Mouse (Mus musculus): ENCODE results near the gene Ggnbp2. TPM values are rescaled to one million over a fixed set of nuclear protein-coding genes. Genes with fewer than 3 reads are reported as not detected.
A peak's percentile ranks its signal among the peaks of the same experiment; 100 is the strongest.

The Ggnbp2 gene
- total RNA-seq (2022) = 10 to 100 TPM; 76.1 to 91.6 (median 86.8) TPM

GRCm38 (mm10) chr11:84870337-84871043 is at the start of gene Ggnbp2:
Ggnbp2 (minus strand) TSS chr11:84870817.
- peak; percentile 91 for DNase-seq

- DNase-seq = no peak
These were observed 49.3 kb upstream of the Ggnbp2 start for GRCm38 (mm10) chr11:84919951-84920350.

- no peak for DNase-seq
These were observed 48.7 kb upstream of the Ggnbp2 start for GRCm38 (mm10) chr11:84919276-84919675.

- peak; percentile 48 for DNase-seq
These were observed 47.8 kb upstream of the Ggnbp2 start for GRCm38 (mm10) chr11:84918425-84918824.

GRCm38 (mm10) chr11:84916703-84917300 is 46.2 kb upstream of the Ggnbp2 start:
- DNase-seq = no peak

GRCm38 (mm10) chr11:84916053-84916702 is 45.6 kb upstream of the Ggnbp2 start, which contains the start of gene Znhit3:
Znhit3 (minus strand) TSS chr11:84916366.
- peak; percentile 75 for DNase-seq

GRCm38 (mm10) chr11:84914673-84915072 is 44.1 kb upstream of the Ggnbp2 start:
- no peak for DNase-seq

GRCm38 (mm10) chr11:84910411-84910810 is 39.8 kb upstream of the Ggnbp2 start:
- DNase-seq = no peak

GRCm38 (mm10) chr11:84908480-84908879 is 37.9 kb upstream of the Ggnbp2 start:
- no peak for DNase-seq

GRCm38 (mm10) chr11:84907081-84907480 is 36.5 kb upstream of the Ggnbp2 start:
- DNase-seq = no peak

- DNase-seq = no peak
These were observed 34.1 kb upstream of the Ggnbp2 start for GRCm38 (mm10) chr11:84904597-84905144.

GRCm38 (mm10) chr11:84893113-84893512 is 22.5 kb upstream of the Ggnbp2 start:
- DNase-seq = no peak

- no peak for DNase-seq
These were observed 21.1 kb upstream of the Ggnbp2 start for GRCm38 (mm10) chr11:84891705-84892104.

- no peak for DNase-seq
These were observed 18.9 kb upstream of the Ggnbp2 start for GRCm38 (mm10) chr11:84889492-84889891.

GRCm38 (mm10) chr11:84888025-84888424 is 17.4 kb upstream of the Ggnbp2 start:
- DNase-seq = no peak

GRCm38 (mm10) chr11:84886767-84887511 is 16.3 kb upstream of the Ggnbp2 start:
- DNase-seq = no peak

- DNase-seq = no peak
These were observed 15.6 kb upstream of the Ggnbp2 start for GRCm38 (mm10) chr11:84886236-84886635.

- DNase-seq = no peak
These were observed 14.6 kb upstream of the Ggnbp2 start for GRCm38 (mm10) chr11:84885238-84885637.

- no peak for DNase-seq
These were observed 11.7 kb upstream of the Ggnbp2 start for GRCm38 (mm10) chr11:84882346-84882745.

GRCm38 (mm10) chr11:84880971-84881370 is 10.4 kb upstream of the Ggnbp2 start:
- no peak for DNase-seq

GRCm38 (mm10) chr11:84880465-84880961 is 9.9 kb upstream of the Ggnbp2 start:
- DNase-seq = peak; percentile 46

GRCm38 (mm10) chr11:84879772-84880464 is 9.3 kb upstream of the Ggnbp2 start, which contains the start of the genes Myo19 and Pigw:
Myo19 (plus strand) TSS chr11:84880148.
Pigw (minus strand) TSS chr11:84880285.
- DNase-seq = peak; percentile 68
